Mouse (Mus musculus): ENCODE results near the gene Evl.
"Not testable (repeated sequence)": the region's sequence is repeated elsewhere in the genome, so short reads cannot be mapped to it uniquely, and the experiment has no call there.

Evl gene

DNA sequence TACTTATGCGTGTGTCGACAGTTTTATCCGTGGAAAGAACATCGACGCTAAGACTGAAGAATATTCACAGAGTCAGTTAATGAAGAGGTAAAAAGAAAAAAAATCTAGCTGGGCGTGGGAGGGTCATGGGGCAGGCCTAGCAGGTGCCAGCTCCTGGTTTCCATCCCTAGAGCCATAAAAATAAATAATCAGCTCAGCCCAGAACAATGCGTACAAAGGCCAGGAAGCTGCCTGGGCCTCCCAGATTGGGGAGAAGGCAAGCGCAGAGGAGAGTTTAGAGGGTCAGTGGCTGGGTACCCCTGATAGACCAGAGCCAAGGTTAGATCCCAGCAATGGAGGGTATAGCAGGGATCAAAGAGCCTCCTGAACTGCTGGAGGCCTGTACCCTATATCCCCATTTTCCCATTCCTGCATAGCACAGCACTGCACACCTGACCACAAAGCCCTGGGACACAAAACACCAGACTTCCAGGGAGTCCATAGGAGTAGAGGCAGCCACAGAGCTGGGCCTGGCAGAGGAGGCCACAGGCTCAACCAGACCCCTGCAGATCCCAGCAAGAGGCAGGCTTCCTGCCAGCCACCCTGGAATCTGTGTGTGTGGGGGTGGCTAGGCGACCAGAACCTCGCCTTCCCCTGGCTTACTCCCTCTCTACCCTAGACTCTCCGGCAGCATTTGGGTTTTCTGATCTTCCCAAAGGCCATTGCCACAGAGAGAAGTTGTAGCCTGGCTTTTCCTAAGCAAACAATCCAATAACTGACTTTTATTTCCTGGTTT is 144.4 kb downstream of the Evl start:
- no peak for DNase-seq (ENCODE audit: low read depth, low spot score)

GRCm38 (mm10) chr12:108699576-108699975 is 145.1 kb downstream of the Evl start:
- no peak for DNase-seq (ENCODE audit: low read depth, low spot score)

DNA sequence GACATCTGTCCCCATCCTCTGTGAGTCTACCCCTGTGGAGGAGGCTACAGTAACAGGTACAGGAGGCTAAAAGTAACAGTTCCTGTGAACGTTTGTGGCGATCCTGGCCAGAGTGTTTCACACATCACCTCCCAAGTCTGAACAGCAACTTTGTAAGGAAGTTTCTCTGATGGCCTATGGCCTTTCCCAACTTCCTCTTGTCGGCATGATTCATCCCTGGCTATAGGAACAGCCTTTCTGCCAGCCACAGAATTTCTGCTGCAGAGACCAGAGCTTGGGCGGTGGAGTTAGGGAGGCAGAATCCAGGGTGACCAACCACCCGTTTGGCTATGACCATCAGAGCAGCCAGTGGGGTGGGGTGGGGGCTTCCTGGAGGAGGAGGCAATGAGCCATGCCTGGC is 145.5 kb downstream of the Evl start:
- DNase-seq (ENCODE audit: low read depth, low spot score) = peak; percentile 17

GRCm38 (mm10) chr12:108701221-108701620 is 146.7 kb downstream of the Evl start:
- no peak for DNase-seq (ENCODE audit: low read depth, low spot score)

DNA sequence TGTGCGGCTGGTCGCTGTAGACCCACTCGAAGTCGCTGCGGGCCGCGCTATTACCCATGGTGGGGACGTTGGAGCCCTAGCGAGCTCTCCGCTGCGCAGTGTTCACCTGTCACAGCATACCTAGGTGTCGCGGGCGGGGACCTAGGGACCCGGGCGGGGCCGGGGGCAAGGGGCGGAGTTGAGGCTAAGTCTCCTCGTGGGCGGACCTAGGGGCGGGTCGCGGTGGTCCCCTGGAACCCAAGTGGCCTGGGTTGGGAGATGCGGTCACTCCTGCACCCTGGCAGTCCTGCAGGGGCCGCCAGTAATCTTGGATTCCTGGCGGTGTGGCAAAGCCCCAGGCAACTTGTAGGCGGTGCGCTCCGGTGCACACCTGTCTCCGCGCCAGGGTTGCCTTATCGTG is 147.7 kb downstream of the Evl start, which contains the start of gene Degs2:
Degs2 (minus strand) TSS at position 131 of the 400 bp plus-strand sequence.
- DNase-seq (ENCODE audit: low read depth, low spot score) = no peak

- no peak for DNase-seq (ENCODE audit: low read depth, low spot score)
Measured at GRCm38 (mm10) chr12:108705486-108705885, 151.0 kb downstream of the Evl start.

GRCm38 (mm10) chr12:108706129-108706528 is 151.6 kb downstream of the Evl start:
- DNase-seq (ENCODE audit: low read depth, low spot score) = peak; percentile 58

DNA sequence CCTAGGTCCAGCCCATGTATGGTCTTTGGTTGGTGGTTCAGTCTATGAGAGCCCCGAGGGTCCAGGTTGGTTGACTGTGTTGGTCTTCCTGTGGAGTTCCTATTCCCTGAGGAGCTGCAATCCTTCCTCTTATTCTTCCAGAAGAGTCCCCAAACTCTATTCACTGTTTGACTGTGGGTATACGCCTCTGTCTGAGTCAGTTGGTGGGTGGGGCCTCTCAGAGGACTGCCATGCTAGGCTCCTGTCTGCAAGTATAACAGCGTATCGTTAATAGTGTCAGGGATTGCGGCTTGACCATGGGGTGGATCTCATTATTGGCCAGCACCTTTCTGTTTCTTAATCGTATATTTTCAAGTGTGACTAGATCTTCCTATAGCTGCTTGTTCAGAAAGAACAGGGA is 154.9 kb downstream of the Evl start:
- no peak for DNase-seq (ENCODE audit: low read depth, low spot score)

GRCm38 (mm10) chr12:108709964-108710765 is 155.6 kb downstream of the Evl start:
- no peak for DNase-seq (ENCODE audit: low read depth, low spot score)

DNA sequence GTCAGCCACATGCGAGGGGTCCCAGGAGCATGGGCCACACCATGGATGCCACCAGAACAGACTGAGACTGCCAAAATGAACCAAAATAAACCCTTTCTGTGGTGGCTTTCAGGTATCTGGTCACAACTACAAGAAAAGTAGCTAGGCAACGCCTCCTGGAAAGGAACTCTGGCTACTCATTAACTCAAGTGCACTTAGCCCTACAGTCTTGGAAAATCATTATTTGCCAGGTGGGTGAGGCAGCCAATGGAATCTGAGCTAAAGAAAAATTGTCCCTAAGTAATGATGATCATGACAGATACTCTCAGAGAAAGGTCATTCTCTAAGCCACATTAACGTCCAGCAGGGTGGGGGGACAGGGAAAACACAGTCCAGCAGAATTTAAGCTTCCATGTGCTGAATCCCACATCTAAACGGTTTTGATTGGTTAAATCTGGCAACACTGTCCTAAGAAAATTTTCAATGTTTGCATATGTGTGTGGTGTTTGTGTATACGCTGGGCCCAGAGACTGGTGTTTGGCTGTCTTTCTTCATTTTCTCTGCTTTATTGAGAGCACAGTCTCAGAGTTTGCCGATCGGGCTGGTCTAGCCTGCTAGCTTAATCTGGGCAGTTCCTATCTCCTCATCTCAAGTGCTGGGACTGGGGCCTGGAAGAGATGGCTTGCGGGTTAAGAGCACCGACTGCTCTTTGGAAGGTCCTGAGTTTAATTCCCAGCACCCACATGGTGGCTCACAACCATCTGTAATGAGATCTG is 156.5 kb downstream of the Evl start:
- no peak for DNase-seq (ENCODE audit: low read depth, low spot score)

DNA sequence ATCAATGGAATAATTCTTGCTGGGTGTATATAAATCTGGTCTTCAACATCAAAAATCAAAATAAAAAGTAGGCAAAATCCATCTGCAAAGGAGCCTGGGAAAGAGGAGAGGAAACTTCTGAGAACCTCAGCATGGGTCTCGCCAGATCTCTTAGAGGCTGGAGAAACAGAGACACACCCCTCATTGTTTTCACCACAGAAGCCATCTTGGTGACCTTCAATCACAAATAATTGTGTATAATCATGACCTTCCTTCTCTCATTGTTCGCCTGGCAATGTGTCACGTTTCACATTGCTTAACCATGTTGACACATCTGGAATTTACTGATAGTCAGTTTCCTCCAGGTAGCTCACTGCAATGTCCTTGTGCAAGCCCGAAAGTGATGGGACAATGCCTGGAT is 158.0 kb downstream of the Evl start:
- no peak for DNase-seq (ENCODE audit: low read depth, low spot score)

GRCm38 (mm10) chr12:108713972-108714371 is 159.5 kb downstream of the Evl start:
- not testable (repeated sequence) for DNase-seq (ENCODE audit: low read depth, low spot score)

- no peak for DNase-seq (ENCODE audit: low read depth, low spot score)
Measured at GRCm38 (mm10) chr12:108715854-108716253, 161.3 kb downstream of the Evl start.

DNA sequence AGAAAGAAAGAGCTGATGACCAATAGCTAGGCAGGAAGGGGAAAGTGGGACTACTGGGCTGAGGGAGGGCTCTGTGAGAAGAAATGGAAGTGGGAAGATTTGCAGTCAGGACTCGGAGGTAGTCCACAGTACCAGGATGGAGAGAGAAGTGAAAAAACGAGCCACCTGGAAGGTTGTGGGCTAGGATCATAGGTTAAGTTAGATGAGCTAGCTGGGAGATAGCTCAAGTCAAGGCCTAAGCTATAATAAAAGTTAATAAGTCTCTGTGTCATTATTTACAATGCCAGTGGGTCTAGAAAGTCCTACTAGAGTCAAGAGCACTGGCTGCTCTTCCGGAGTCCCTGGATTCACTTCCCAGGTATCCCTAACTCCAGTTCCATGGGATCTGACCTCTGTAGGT is 164.0 kb downstream of the Evl start:
- DNase-seq (ENCODE audit: low read depth, low spot score) = no peak

DNA sequence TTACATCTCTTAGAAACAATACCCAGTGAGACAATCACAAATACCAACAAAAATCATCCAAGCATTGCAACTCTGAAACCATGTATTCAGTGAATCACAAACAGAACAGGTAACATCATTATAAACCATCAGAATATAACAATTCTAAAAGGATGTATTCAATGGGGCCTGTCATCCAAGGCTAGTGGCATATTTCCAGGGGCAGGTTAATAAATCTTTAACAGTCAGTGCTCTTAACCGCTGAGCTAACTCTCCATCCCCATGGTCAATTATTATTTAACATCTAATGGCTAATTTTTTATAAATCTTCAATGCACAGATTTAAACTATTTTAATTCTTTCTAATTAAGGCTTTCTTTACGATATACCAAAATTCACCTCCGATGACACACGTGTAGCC is 167.9 kb downstream of the Evl start:
- no peak for DNase-seq (ENCODE audit: low read depth, low spot score)

GRCm38 (mm10) chr12:108723841-108724240 is 169.3 kb downstream of the Evl start:
- DNase-seq (ENCODE audit: low read depth, low spot score) = no peak

DNA sequence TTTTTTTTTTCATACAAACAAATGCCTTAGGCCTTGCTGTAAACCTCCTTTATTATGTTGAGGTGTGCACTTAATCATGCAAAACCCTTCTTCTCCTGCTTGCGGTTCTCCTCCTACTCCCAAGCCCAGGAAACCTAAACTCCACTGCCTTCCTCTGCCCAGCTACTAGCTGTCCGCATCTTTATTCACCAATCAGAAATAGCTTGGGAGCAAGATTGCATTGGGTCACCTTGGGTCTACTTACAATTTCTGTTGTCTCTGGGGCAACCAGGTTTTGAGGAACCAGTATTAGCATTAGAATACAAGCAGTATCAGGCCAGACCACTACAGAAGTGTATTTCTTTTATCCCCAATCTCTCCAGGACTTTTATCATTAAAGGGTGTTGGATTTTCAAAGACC is 179.9 kb downstream of the Evl start:
- no peak for DNase-seq (ENCODE audit: low read depth, low spot score)

DNA sequence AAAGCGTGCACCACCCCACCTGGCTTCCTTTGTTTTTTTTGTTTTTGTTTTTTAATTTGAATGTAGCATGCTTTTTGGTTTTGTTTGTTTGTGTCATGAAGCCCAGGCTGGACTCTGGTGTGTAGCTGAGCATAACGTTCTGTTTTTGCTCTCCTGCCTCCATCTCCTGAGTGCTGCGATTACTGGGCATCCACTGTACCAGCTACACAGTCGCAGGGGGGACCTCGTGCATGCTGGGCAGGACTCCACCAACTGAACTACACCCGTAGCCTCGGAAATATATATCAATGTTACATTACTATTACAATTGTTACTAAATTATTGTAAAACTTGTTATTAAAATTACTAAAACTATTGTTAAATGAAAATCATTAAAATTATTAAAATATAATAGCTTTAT is 183.3 kb downstream of the Evl start:
- no peak for DNase-seq (ENCODE audit: low read depth, low spot score)
